Mouse (Mus musculus) liver, embryonic 16.5 days (tissue): ENCODE measurements around the gene Kcnq4. TPM values are rescaled to one million over a fixed set of nuclear protein-coding genes. Genes with fewer than 3 reads are reported as not detected.

Experiments
- ATAC-seq: fragments of 200-750 bp; cut with Nextera tagmentation; 2 replicates; pipeline ENCODE4 v1.8.0; 2017; ENCODE audit warnings: low read depth, mild to moderate bottlenecking, moderate number of reproducible peaks, moderate library complexity
- H3K27ac ChIP-seq: fragments of 300-500 bp; sonication (generic); 2 replicates; pipeline ENCODE4 v1.5.1; 2014; ENCODE audit warnings: mild to moderate bottlenecking, low read length
- H3K27me3 ChIP-seq: fragments of 300-500 bp; sonication (generic); 2 replicates; pipeline ENCODE4 v1.6.1; 2014; ENCODE audit warnings: low read depth, low read length, mixed read lengths; ENCODE audit not compliant: control insufficient read depth, insufficient read depth
- H3K36me3 ChIP-seq: fragments of 300-500 bp; sonication (generic); 2 replicates; pipeline ENCODE4 v1.6.1; 2014; ENCODE audit warnings: mild to moderate bottlenecking; ENCODE audit not compliant: control insufficient read depth, insufficient read depth
- H3K4me1 ChIP-seq: fragments of 300-500 bp; sonication (generic); 2 replicates; pipeline ENCODE4 v1.6.1; 2014; ENCODE audit warnings: low read depth, low read length, mixed read lengths; ENCODE audit not compliant: control insufficient read depth
- H3K4me2 ChIP-seq: fragments of 300-500 bp; sonication (generic); 2 replicates; pipeline ENCODE4 v1.6.1; 2014; ENCODE audit warnings: low read depth, low read length, mixed read lengths
- H3K4me3 ChIP-seq: fragments of 300-500 bp; sonication (generic); 2 replicates; pipeline ENCODE4 v1.5.1; 2014; ENCODE audit warnings: low read depth, mild to moderate bottlenecking, low read length
- H3K9ac ChIP-seq: fragments of 300-500 bp; sonication (generic); 2 replicates; pipeline ENCODE4 v1.6.1; 2014; ENCODE audit warnings: low read depth, low read length
- H3K9me3 ChIP-seq: fragments of 300-500 bp; sonication (generic); replicated peaks from 2 replicates; pipeline ENCODE4 v1.6.1; 2016; ENCODE audit warnings: low read length; ENCODE audit not compliant: control insufficient read depth
- WGBS: fragments of 180-500 bp; shearing (Covaris S2); extraction: QIAGEN DNeasy Blood & Tissue Kit; methylation state at CpG from one replicate; pipeline ENCODE4 v1.1.7; 2014; ENCODE audit not compliant: insufficient replicate concordance; 5-methylcytosine and 5-hydroxymethylcytosine counted together
- polyA plus RNA-seq: library from polyadenylated mRNA; unstranded; fragments of >200 nt; fragmentation: Nextera tagmentation; extraction: Ambion mirVana; gene quantifications from 2 replicates; pipeline ENCODE4 v1.2.1, GENCODE M21; 2015

The Kcnq4 gene
- polyA plus RNA-seq, 1 experiment from 2014 or later = 0.14 TPM

DNA sequence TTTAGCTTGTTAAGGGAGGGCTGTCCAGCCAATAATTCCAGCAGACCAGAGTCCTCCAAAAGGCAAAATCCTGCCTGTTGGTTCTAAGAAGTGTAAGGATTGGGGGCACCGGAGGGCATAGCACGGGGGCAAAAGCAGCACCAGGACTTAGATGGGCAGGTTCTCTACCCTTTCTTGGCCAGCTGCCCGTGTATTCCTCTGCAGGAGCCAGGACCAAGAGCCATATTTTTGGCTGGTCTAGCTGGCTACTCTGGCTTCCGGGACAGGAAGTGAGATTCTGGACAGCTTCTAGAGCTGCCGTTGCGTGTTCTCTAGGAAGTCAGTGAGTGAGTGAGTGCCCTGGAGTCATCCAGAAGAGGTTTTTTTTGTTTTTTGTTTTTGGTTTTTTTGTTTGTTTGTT is 18.3 kb downstream of the Kcnq4 start:
- 40% methylated on average over 6 of the region's 6 CpGs for WGBS
- peaks cover 13% of the 10 kb centered on the region for H3K4me1 ChIP-seq
- no peak for ATAC-seq
- H3K4me2 ChIP-seq = no peak overlapping the region
- H3K4me3 ChIP-seq = no peak overlapping the region
- no peak overlapping the region for H3K9ac ChIP-seq
- H3K27me3 ChIP-seq = peaks cover 42% of the 10 kb centered on the region
- H3K27ac ChIP-seq = no peak overlapping the region
- H3K36me3 ChIP-seq = no peaks in the 10 kb centered on the region
- no peaks in the 10 kb centered on the region for H3K9me3 ChIP-seq

DNA sequence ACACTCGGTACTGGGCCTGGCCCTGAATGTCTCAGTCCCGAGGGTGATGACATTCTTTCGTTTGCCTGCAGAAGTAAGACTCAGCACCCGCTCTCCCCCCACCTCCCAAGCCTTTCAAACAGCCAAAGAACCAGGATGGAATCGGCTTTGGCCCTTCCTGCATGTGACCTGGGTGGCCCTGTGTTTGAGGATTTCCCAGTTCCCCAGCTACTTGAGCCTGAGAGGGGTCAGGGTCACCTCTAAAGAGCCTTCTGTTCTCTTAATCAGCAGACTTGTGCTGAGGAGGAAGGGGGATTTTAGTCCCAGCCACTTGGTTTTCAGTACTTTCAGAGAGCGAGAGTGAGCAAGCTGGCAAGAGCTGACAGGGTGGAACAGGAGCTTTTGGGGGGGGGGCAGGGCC is 19.0 kb downstream of the Kcnq4 start:
- peaks cover 13% of the 10 kb centered on the region for H3K4me1 ChIP-seq
- no peak overlapping the region for H3K27ac ChIP-seq
- WGBS = 58% methylated on average over 6 of the region's 6 CpGs
- no peak overlapping the region for H3K4me3 ChIP-seq
- H3K36me3 ChIP-seq = no peaks in the 10 kb centered on the region
- H3K9ac ChIP-seq = no peak overlapping the region
- ATAC-seq = no peak
- no peaks in the 10 kb centered on the region for H3K9me3 ChIP-seq
- no peak overlapping the region for H3K4me2 ChIP-seq
- peaks cover 39% of the 10 kb centered on the region for H3K27me3 ChIP-seq

DNA sequence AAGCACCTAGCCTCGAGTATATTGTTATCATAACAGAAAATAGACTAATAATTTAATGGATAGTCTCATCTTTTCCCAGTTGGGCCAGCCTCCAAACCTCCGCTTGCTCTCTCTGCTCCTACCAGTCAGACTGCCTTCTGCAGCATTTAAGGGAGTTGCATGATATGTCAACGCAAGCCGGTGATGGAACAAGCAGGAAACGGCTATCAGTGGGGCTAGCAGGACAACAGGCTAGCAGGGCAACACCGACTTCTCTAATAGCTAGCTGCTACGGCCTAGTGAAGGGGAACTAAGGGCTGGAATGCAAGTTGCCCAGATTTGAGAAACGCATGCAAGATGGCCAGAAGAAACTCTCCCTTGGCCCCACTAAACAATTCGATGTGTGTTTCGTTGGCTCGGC is 20.6 kb downstream of the Kcnq4 start:
- Histone ChIP-seq H3K4me3 (no peak overlapping the region), H3K4me1 (peaks cover 13% of the 10 kb centered on the region), H3K4me2 (no peak overlapping the region), H3K36me3 (no peaks in the 10 kb centered on the region), H3K27me3 (peaks cover 31% of the 10 kb centered on the region), H3K27ac (no peak overlapping the region), H3K9me3 (no peaks in the 10 kb centered on the region), H3K9ac (no peak overlapping the region)
- WGBS = 60% methylated on average over 11 of the region's 11 CpGs
- ATAC-seq = no peak

DNA sequence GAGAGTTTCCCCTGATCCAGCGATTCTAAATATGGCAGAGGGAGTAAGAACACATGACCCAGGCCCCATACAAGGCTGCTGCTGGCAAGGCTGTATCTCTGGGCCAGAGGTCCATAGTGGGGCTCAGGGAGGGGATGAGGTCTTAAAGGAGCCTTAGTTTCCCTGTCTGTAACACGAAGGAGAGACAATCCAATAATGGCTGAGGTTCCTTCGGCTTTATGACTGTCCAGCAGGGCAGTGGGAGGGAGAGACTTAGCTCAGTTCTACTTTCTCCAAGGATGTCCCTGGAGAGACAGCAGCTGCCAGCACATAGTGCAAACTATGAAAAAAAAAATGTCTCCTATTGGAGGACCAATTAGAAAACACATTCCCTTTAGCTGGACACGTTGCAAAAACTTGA is 22.2 kb downstream of the Kcnq4 start:
- H3K4me1 ChIP-seq = peaks cover 8% of the 10 kb centered on the region
- H3K9ac ChIP-seq = no peak overlapping the region
- H3K9me3 ChIP-seq = no peaks in the 10 kb centered on the region
- no peaks in the 10 kb centered on the region for H3K36me3 ChIP-seq
- peaks cover 14% of the 10 kb centered on the region for H3K27me3 ChIP-seq
- no peak overlapping the region for H3K27ac ChIP-seq
- 44% methylated on average over 4 of the region's 4 CpGs for WGBS
- no peak overlapping the region for H3K4me3 ChIP-seq
- H3K4me2 ChIP-seq = no peak overlapping the region
- no peak for ATAC-seq

DNA sequence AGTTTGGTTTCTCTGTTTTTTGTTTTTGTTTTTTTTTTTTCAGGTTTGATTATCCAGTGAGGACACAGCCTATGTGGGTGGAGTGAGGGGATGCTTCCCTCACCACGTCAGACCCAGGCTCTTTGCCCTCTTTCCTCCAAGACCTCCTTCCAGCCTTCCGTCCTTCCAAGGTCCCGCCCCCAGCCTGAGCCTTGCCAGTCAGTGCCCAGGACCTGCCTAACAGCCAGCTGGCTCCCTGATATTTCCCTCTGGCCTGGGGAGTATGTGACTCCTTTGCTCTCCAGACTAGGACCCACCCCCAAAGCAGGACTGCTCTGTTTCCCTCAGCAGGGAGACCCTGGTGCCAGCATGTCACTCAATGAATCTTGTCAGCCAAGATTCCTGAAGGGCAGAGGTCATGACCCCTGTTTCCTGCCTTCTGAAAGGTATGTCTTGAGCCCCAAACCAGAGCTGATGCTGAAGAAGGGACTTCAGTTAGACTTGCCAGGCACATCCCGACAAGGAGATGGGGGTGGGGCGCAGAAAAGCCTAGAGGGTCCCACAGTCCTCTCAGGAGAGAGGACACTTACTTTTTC is 22.8 kb downstream of the Kcnq4 start:
- no peak overlapping the region for H3K9ac ChIP-seq
- no peaks in the 10 kb centered on the region for H3K36me3 ChIP-seq
- ATAC-seq = no peak
- no peak overlapping the region for H3K4me2 ChIP-seq
- H3K4me1 ChIP-seq = peaks cover 3% of the 10 kb centered on the region
- H3K9me3 ChIP-seq = no peaks in the 10 kb centered on the region
- 41% methylated on average over 5 of the region's 5 CpGs for WGBS
- H3K27me3 ChIP-seq = peaks cover 10% of the 10 kb centered on the region
- H3K27ac ChIP-seq = no peak overlapping the region
- no peak overlapping the region for H3K4me3 ChIP-seq

DNA sequence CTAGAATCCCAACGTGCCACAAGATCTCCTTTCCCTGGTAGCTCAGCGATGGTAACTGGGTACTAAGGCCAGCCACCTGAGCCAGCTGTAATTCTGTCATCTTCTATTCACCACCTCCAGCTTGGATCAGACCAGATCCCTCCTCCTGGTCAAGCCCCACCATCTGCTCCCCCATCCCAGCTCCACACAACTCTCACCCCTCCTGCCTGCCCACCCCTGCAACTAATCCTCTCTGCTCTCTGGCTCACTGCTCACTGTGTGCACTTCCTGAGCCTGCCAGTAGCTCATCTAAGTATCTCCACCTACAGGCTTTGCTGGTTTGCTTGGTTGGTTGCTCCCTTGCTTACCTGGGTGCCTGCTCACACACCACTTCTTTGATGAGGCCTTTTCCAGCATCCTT is 26.8 kb downstream of the Kcnq4 start:
- H3K4me3 ChIP-seq = no peak overlapping the region
- no peaks in the 10 kb centered on the region for H3K9me3 ChIP-seq
- no peak overlapping the region for H3K9ac ChIP-seq
- no peak overlapping the region for H3K4me2 ChIP-seq
- ATAC-seq = no peak
- no peaks in the 10 kb centered on the region for H3K36me3 ChIP-seq
- 63% methylated on average over 2 of the region's 2 CpGs for WGBS
- H3K27me3 ChIP-seq = peaks cover 15% of the 10 kb centered on the region
- no peak overlapping the region for H3K27ac ChIP-seq
- peaks cover under 1% of the 10 kb centered on the region; the same call in 1 of the 2 replicates for H3K4me1 ChIP-seq

DNA sequence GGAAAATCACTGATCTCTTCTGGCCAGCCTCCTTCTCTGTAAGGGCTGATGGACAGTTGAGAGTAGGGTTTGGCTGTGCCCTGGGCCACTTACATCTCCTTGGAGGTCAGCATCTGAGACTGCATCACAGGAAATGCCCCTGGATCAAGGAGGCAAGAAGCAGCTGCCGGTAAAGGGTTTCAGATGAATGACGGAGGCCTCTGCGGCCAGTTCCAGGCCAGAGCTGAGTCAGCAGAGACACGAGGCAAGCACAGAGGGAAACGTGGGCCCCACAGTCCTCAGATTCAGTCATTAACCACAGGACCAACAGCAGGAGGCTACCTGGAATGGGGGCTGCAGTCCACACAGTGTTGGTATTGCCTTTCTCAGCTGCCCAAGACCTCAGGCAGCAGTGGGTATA is 29.3 kb downstream of the Kcnq4 start:
- Histone ChIP-seq H3K27me3 (peaks cover 32% of the 10 kb centered on the region), H3K9me3 (no peaks in the 10 kb centered on the region), H3K4me2 (no peak overlapping the region), H3K36me3 (no peaks in the 10 kb centered on the region), H3K4me3 (no peak overlapping the region), H3K4me1 (peaks cover 7% of the 10 kb centered on the region), H3K9ac (no peak overlapping the region), H3K27ac (no peak overlapping the region)
- WGBS = 21% methylated on average over 5 of the region's 5 CpGs
- no peak for ATAC-seq

DNA sequence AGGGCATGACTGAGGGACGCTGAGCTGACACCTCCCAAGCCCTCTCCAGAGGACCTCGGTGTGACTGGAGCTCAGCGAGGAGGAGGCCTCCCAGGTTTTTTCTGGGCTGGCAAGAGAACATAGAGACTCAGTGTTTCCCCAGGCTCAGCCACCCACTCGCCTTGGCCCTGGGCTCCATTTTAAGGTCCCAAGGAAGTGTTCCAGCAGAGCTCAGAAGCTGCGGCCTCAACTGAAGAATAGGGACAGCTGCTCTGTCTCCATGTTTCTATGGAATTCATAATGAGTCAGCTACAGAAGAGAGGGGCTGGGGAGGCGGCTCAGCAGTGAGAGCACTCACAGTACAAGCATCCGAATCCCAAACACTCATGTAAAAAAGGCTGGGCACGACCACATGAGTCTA is 30.8 kb downstream of the Kcnq4 start:
- no peak overlapping the region for H3K27ac ChIP-seq
- WGBS = 63% methylated on average over 8 of the region's 8 CpGs
- peaks cover 32% of the 10 kb centered on the region for H3K27me3 ChIP-seq

DNA sequence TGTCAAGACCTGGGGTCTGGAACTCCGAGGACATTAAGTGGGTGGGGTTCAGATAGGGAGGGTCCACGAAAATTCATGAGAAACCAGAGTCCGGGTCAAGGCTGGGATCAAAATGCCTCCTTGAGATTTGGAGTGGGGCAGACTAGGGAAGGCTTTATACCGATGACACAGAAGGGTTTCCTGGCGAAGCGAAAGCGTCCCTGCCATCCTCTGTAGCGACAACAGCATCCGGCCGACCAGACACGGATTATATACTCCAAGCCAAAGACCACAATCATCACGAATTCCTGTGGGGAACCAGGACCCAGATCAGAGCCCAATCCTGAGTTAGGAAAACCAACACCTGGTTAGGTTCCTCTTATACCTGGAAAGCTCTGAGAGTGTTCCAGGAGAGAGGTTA is 31.6 kb downstream of the Kcnq4 start:
- Histone ChIP-seq H3K4me1 (peaks cover 7% of the 10 kb centered on the region), H3K9me3 (no peaks in the 10 kb centered on the region), H3K4me3 (peak overlapping the region; percentile 31), H3K27me3 (peaks cover 32% of the 10 kb centered on the region), H3K27ac (no peak overlapping the region), H3K9ac (no peak overlapping the region), H3K36me3 (no peaks in the 10 kb centered on the region), H3K4me2 (peak overlapping the region; percentile 61)
- no peak for ATAC-seq
- WGBS = 12% methylated on average over 12 of the region's 12 CpGs

More for the DNA sequence above, 30.8 kb downstream of the Kcnq4 start:
- no peaks in the 10 kb centered on the region for H3K36me3 ChIP-seq
- H3K4me1 ChIP-seq = peaks cover 7% of the 10 kb centered on the region
- no peak overlapping the region for H3K9ac ChIP-seq
- no peak for ATAC-seq
- H3K4me2 ChIP-seq = no peak overlapping the region
- H3K9me3 ChIP-seq = no peaks in the 10 kb centered on the region
- no peak overlapping the region for H3K4me3 ChIP-seq
